Mouse (Mus musculus): ENCODE measurements around the gene 1700001O22Rik. TPM values are rescaled to one million over a fixed set of nuclear protein-coding genes. Genes with fewer than 3 reads are reported as not detected.

1700001O22Rik gene
- total and polyA plus RNA-seq, 3 experiments: 0.52 to 1.3 (median 1.1) TPM

GRCm38 (mm10) chr2:30753219-30753618 lies 50.2 kb downstream of the 1700001O22Rik start:
- Histone ChIP-seq H3K4me3 (no peak overlapping the region), H3K36me3 (ENCODE audit: control insufficient read depth, insufficient read depth, low read length) (no peaks in the 10 kb centered on the region), H3K27ac (peak overlapping the region; percentile 66), H3K79me2 (replicated peaks; ENCODE audit: control insufficient read depth, insufficient read depth, low read length) (no peaks in the 10 kb centered on the region), H3K27me3 (ENCODE audit: control insufficient read depth, insufficient read depth, low read length) (no peaks in the 10 kb centered on the region), H3K4me1 (ENCODE audit: control insufficient read depth, insufficient read depth, low read length) (peaks cover 15% of the 10 kb centered on the region), H3K9ac (ENCODE audit: low read depth, low read length) (no peak overlapping the region)
- intact Hi-C loops (cut with DNase I): loop anchor here (5.0 kb wide), 1 partner anchor 41 kb away; no protein-coding TSS in a partner anchor
- 38% methylated on average over 18 of the region's 18 CpGs for WGBS
- DNase-seq: peak; percentile 77 to 88
- TF ChIP-seq CTCF (IDR thresholded peaks at IDR 0.05): no peak
- TF ChIP-seq POLR2A (IDR thresholded peaks at IDR 0.05; ENCODE audit: insufficient read depth, low read depth, low read length): 0 out of 2 replicates have a peak, but pooled peaks have one; percentile 36
- TF ChIP-seq EP300 (IDR thresholded peaks at IDR 0.05; ENCODE audit: insufficient read depth, low read depth, low read length): no peak

- Histone ChIP-seq H3K27me3 (ENCODE audit: control insufficient read depth, insufficient read depth, low read length) (no peaks in the 10 kb centered on the region), H3K27ac (no peak overlapping the region), H3K4me3 (no peak overlapping the region), H3K4me1 (ENCODE audit: control insufficient read depth, insufficient read depth, low read length) (peaks cover 11% of the 10 kb centered on the region), H3K9ac (ENCODE audit: low read depth, low read length) (no peak overlapping the region), H3K36me3 (ENCODE audit: control insufficient read depth, insufficient read depth, low read length) (no peaks in the 10 kb centered on the region), H3K79me2 (replicated peaks; ENCODE audit: control insufficient read depth, insufficient read depth, low read length) (no peaks in the 10 kb centered on the region)
- no peak for DNase-seq
- intact Hi-C loops (cut with DNase I): loop anchor here (5.0 kb wide), 1 partner anchor 40 kb away; no protein-coding TSS in a partner anchor
- TF ChIP-seq EP300 (IDR thresholded peaks at IDR 0.05; ENCODE audit: insufficient read depth, low read depth, low read length) (no peak), POLR2A (IDR thresholded peaks at IDR 0.05; ENCODE audit: insufficient read depth, low read depth, low read length) (no peak), CTCF (IDR thresholded peaks at IDR 0.05) (no peak)
- WGBS: 98% methylated on average over 5 of the region's 5 CpGs
These were observed 51.0 kb downstream of the 1700001O22Rik start for GRCm38 (mm10) chr2:30752471-30752870.

- intact Hi-C loops (cut with DNase I): loop anchor here (5.0 kb wide), 1 partner anchor 38 kb away; no protein-coding TSS in a partner anchor
- no peaks in the 10 kb centered on the region for H3K27me3 ChIP-seq (ENCODE audit: control insufficient read depth, insufficient read depth, low read length)
- TF ChIP-seq CTCF (IDR thresholded peaks at IDR 0.05) (no peak), POLR2A (IDR thresholded peaks at IDR 0.05; ENCODE audit: insufficient read depth, low read depth, low read length) (no peak), EP300 (IDR thresholded peaks at IDR 0.05; ENCODE audit: insufficient read depth, low read depth, low read length) (peak; percentile 81; the same call in 1 of the 2 replicates)
- peak overlapping the region; percentile 76 for H3K27ac ChIP-seq
- H3K4me3 ChIP-seq: no peak overlapping the region
- H3K9ac ChIP-seq (ENCODE audit: low read depth, low read length): no peak overlapping the region
- H3K36me3 ChIP-seq (ENCODE audit: control insufficient read depth, insufficient read depth, low read length): no peaks in the 10 kb centered on the region
- 38% methylated on average over 5 of the region's 5 CpGs for WGBS
- H3K79me2 ChIP-seq (replicated peaks; ENCODE audit: control insufficient read depth, insufficient read depth, low read length): no peaks in the 10 kb centered on the region
- peak in 1 of 2 experiments; percentile 55 for DNase-seq
- H3K4me1 ChIP-seq (ENCODE audit: control insufficient read depth, insufficient read depth, low read length): peaks cover 11% of the 10 kb centered on the region
These were observed 53.4 kb downstream of the 1700001O22Rik start for GRCm38 (mm10) chr2:30750025-30750424.

GRCm38 (mm10) chr2:30747602-30748162 lies 55.8 kb downstream of the 1700001O22Rik start:
- DNase-seq: no peak
- H3K9ac ChIP-seq (ENCODE audit: low read depth, low read length): no peak overlapping the region

More at GRCm38 (mm10) chr2:30747602-30748162, 55.8 kb downstream of the 1700001O22Rik start:
- Histone ChIP-seq H3K79me2 (replicated peaks; ENCODE audit: control insufficient read depth, insufficient read depth, low read length) (no peaks in the 10 kb centered on the region), H3K4me3 (no peak overlapping the region), H3K4me1 (ENCODE audit: control insufficient read depth, insufficient read depth, low read length) (peaks cover 18% of the 10 kb centered on the region), H3K27ac (no peak overlapping the region), H3K27me3 (ENCODE audit: control insufficient read depth, insufficient read depth, low read length) (no peaks in the 10 kb centered on the region), H3K36me3 (ENCODE audit: control insufficient read depth, insufficient read depth, low read length) (no peaks in the 10 kb centered on the region)
- 77% methylated on average over 4 of the region's 4 CpGs for WGBS
- TF ChIP-seq POLR2A (IDR thresholded peaks at IDR 0.05; ENCODE audit: insufficient read depth, low read depth, low read length) (no peak), CTCF (IDR thresholded peaks at IDR 0.05) (no peak), EP300 (IDR thresholded peaks at IDR 0.05; ENCODE audit: insufficient read depth, low read depth, low read length) (no peak)
- intact Hi-C loops (cut with DNase I): no loop called here

Other genes with a start within 250 kb of the 1700001O22Rik start
- 1 to 10 TPM in 1 of 2 experiments, under 1 TPM in 1; 0.73 to 1.0 TPM for gene Cstad, start 208.6 kb downstream of the 1700001O22Rik start, total RNA-seq (2021)
- 0.32 and 0.76 TPM in 2 replicates for gene Cstad, start 208.6 kb downstream of the 1700001O22Rik start, polyA plus RNA-seq (2012; rRNA removed)
- 10 to 100 TPM; 22.0 to 27.3 TPM for gene Ntmt1, start 4.2 kb upstream of the 1700001O22Rik start, total RNA-seq (2021)
- 27.4 and 30.2 TPM in 2 replicates for gene Ntmt1, start 4.2 kb upstream of the 1700001O22Rik start, polyA plus RNA-seq (2012; rRNA removed)
- 1 to 10 TPM; 7.8 to 8.1 TPM for gene Asb6, start 26.7 kb upstream of the 1700001O22Rik start, total RNA-seq (2021)
- 12.8 and 13.6 TPM in 2 replicates for gene Asb6, start 26.7 kb upstream of the 1700001O22Rik start, polyA plus RNA-seq (2012; rRNA removed)
- under 1 TPM; 0.75 to 0.84 TPM for gene Prrx2, start 31.3 kb upstream of the 1700001O22Rik start, total RNA-seq (2021)
- gene Prrx2, start 31.3 kb upstream of the 1700001O22Rik start, polyA plus RNA-seq (2012; rRNA removed): 1.6 and 2.4 TPM in 2 replicates
- 1 to 10 TPM; 2.5 to 2.8 TPM for gene Ptges, start 126.2 kb upstream of the 1700001O22Rik start, total RNA-seq (2021)
- 4.8 and 6.6 TPM in 2 replicates for gene Ptges, start 126.2 kb upstream of the 1700001O22Rik start, polyA plus RNA-seq (2012; rRNA removed)
- 10 to 100 TPM; 23.9 to 26.4 TPM for gene Tor1b, start 149.3 kb upstream of the 1700001O22Rik start, total RNA-seq (2021)
- 17.1 and 28.6 TPM in 2 replicates for gene Tor1b, start 149.3 kb upstream of the 1700001O22Rik start, polyA plus RNA-seq (2012; rRNA removed)
- 10 to 100 TPM in 1 of 2 experiments, 1 to 10 TPM in 1; 9.6 to 10.4 TPM for gene Tor1a, start 164.3 kb upstream of the 1700001O22Rik start, total RNA-seq (2021)
- gene Tor1a, start 164.3 kb upstream of the 1700001O22Rik start, polyA plus RNA-seq (2012; rRNA removed): 11.3 and 14.3 TPM in 2 replicates
- 10 to 100 TPM; 20.6 to 21.7 TPM for gene BC005624, start 178.5 kb upstream of the 1700001O22Rik start, total RNA-seq (2021)
- gene BC005624, start 178.5 kb upstream of the 1700001O22Rik start, polyA plus RNA-seq (2012; rRNA removed): 14.7 and 25.0 TPM in 2 replicates
- 10 to 100 TPM; 50.8 to 55.0 TPM for gene Usp20, start 178.6 kb upstream of the 1700001O22Rik start, total RNA-seq (2021)
- 43.9 and 51.7 TPM in 2 replicates for gene Usp20, start 178.6 kb upstream of the 1700001O22Rik start, polyA plus RNA-seq (2012; rRNA removed)